Mouse (Mus musculus) ES-E14 (cell line): ENCODE measurements around the gene Prss1.
"Not testable (repeated sequence)": the region's sequence is repeated elsewhere in the genome, so short reads cannot be mapped to it uniquely, and the experiment has no call there.

Experiments
- CHD2 ChIP-seq: IDR thresholded peaks from 2 replicates; pipeline ENCODE4 v1.6.1; 2014; ENCODE audit warnings: mild to moderate bottlenecking, low read depth, low read length, inconsistent platforms
- MAFK ChIP-seq: IDR thresholded peaks from 2 replicates; pipeline ENCODE4 v1.6.1; 2014; ENCODE audit warnings: mild to moderate bottlenecking, low read depth, low read length, inconsistent platforms; ENCODE audit not compliant: insufficient read depth
- ZC3H11A ChIP-seq: IDR thresholded peaks from 2 replicates; pipeline ENCODE4 v1.6.1; 2012; ENCODE audit warnings: low read depth, mild to moderate bottlenecking, inconsistent platforms, low read length, borderline replicate concordance

DNA sequence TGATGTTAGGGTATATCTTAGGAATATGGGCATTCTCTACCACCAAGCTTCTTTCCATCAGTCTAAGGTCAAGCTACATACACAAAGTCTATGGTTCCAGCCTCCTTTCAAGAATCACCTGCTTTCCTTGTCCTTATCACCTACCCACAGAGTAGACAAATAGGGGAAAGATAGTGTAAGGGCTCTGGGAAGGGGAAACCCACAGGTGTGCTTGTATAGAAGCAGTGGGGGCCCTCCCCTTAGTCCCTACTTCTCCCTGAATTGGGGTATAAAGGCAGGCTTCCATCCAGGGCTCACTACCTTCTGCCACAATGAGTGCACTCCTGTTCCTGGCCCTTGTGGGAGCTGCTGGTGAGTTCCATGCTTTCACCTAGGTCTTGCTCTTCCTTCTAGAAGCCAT, at the start of gene Prss1:
- TF ChIP-seq ZC3H11A, MAFK, CHD2: not testable (repeated sequence)
